Mouse (Mus musculus) CH12.LX (cell line): ENCODE measurements at regions not wholly inside any gene's neighbourhood (a gene's known extent, or its start where the extent isn't known, plus 50 kb on each side); places are given as distances from the start of the nearest gene placed in this dataset.
A peak's percentile ranks its signal among the peaks of the same experiment; 100 is the strongest.

ENCODE experiments used
- DNase-seq: peaks from one replicate; pipeline ENCODE4 v3.0.0-alpha.2; 2013; ENCODE audit errors: extremely low read depth
- H3K27ac ChIP-seq: 2 replicates; pipeline ENCODE4 v1.5.1; 2012; ENCODE audit warnings: low read depth, mild to moderate bottlenecking, control low read depth, moderate library complexity; ENCODE audit not compliant: insufficient read depth
- H3K27me3 ChIP-seq: replicated peaks from 2 replicates; pipeline ENCODE3; 2012; ENCODE audit warnings: inconsistent platforms
- H3K36me3 ChIP-seq, 2 experiments: replicated peaks in 1 of 2; 2 replicates each; pipeline versions ENCODE3 to v1.6.1; 2012; ENCODE audit warnings: inconsistent platforms in 1 of 2, low read length in 1 of 2, mild to moderate bottlenecking in 1 of 2, mixed read lengths in 1 of 2, moderate library complexity in 1 of 2; ENCODE audit not compliant: control insufficient read depth in 1 of 2, insufficient read depth in 1 of 2
- H3K4me1 ChIP-seq, 2 experiments: 2 replicates each; pipeline ENCODE4 v1.6.1; 2012; ENCODE audit warnings: inconsistent platforms in 1 of 2, moderate library complexity in 1 of 2; ENCODE audit not compliant: insufficient read depth in 2 of 2, control insufficient read depth in 1 of 2
- H3K4me2 ChIP-seq: 2 replicates; pipeline ENCODE4 v1.6.1; 2012; ENCODE audit warnings: low read depth, mild to moderate bottlenecking, control low read depth; ENCODE audit not compliant: poor library complexity, insufficient read depth, severe bottlenecking
- H3K4me3 ChIP-seq, 3 experiments: fragments of 150-350 bp in 1 of 3; sonication (generic) in 1 of 3; replicated peaks in 1 of 3; 2 replicates each; pipeline versions ENCODE3 to v1.5.1; 2011 to 2012; ENCODE audit warnings: low read depth in 2 of 3, low read length in 2 of 3, mild to moderate bottlenecking in 2 of 3, moderate library complexity in 2 of 3, control low read depth in 1 of 3, improper control_type of control experiment in 1 of 3, inconsistent platforms in 1 of 3, mixed read lengths in 1 of 3; ENCODE audit not compliant: poor library complexity in 1 of 3
- H3K79me2 ChIP-seq: replicated peaks from 2 replicates; pipeline ENCODE4 v1.6.1; 2012; ENCODE audit warnings: mild to moderate bottlenecking, moderate library complexity; ENCODE audit not compliant: control insufficient read depth, poor library complexity, insufficient read depth, severe bottlenecking; ENCODE audit errors: extremely low read depth
- H3K9ac ChIP-seq: 2 replicates; pipeline ENCODE4 v1.6.1; 2012; ENCODE audit warnings: low read depth, mild to moderate bottlenecking, control low read depth, moderate library complexity; ENCODE audit not compliant: insufficient read depth
- H3K9me3 ChIP-seq: replicated peaks from 2 replicates; pipeline ENCODE3; 2012; ENCODE audit warnings: low read length, inconsistent platforms, mixed read lengths
- BHLHE40 ChIP-seq: IDR thresholded peaks from 2 replicates; pipeline ENCODE4 v1.6.1; 2011; ENCODE audit warnings: mild to moderate bottlenecking, low read depth, low read length, improper control_type of control experiment
- CHD1 ChIP-seq: IDR thresholded peaks from 2 replicates; pipeline ENCODE4 v1.6.1; 2012; ENCODE audit warnings: low read depth, low read length, improper control_type of control experiment, inconsistent platforms
- CHD2 ChIP-seq: IDR thresholded peaks from 2 replicates; pipeline ENCODE4 v1.6.1; 2011; ENCODE audit warnings: low read length, improper control_type of control experiment
- ELF1 ChIP-seq: IDR thresholded peaks from 2 replicates; pipeline ENCODE4 v1.6.1; 2014; ENCODE audit warnings: low read depth, mild to moderate bottlenecking, inconsistent platforms, low read length, improper control_type of control experiment
- EP300 ChIP-seq: IDR thresholded peaks from 2 replicates; pipeline ENCODE4 v1.6.1; 2011; ENCODE audit warnings: low read length, improper control_type of control experiment
- ETS1 ChIP-seq: conservative IDR thresholded peaks from 2 replicates; pipeline ENCODE4 v1.6.1; 2012; ENCODE audit warnings: low read depth, mild to moderate bottlenecking, inconsistent platforms, low read length, improper control_type of control experiment, moderate library complexity
- GABPA ChIP-seq: IDR thresholded peaks from 2 replicates; pipeline ENCODE4 v1.6.1; 2012; ENCODE audit warnings: low read depth, low read length, improper control_type of control experiment, inconsistent platforms; ENCODE audit not compliant: insufficient replicate concordance
- HCFC1 ChIP-seq: IDR thresholded peaks from 2 replicates; pipeline ENCODE4 v1.6.1; 2012; ENCODE audit warnings: low read depth, mild to moderate bottlenecking, inconsistent platforms, low read length, improper control_type of control experiment
- IRF4 ChIP-seq: IDR thresholded peaks from 2 replicates; pipeline ENCODE4 v1.6.1; 2014; ENCODE audit warnings: low read depth, mild to moderate bottlenecking, inconsistent platforms, low read length, improper control_type of control experiment
- JUN ChIP-seq: IDR thresholded peaks from 2 replicates; pipeline ENCODE4 v1.6.1; 2011; ENCODE audit warnings: low read depth, mild to moderate bottlenecking, low read length, improper control_type of control experiment, moderate library complexity; ENCODE audit not compliant: insufficient read depth
- KAT2A ChIP-seq: IDR thresholded peaks from 2 replicates; pipeline ENCODE4 v1.6.1; 2012; ENCODE audit warnings: low read length, improper control_type of control experiment, inconsistent platforms; ENCODE audit not compliant: insufficient replicate concordance
- MAX ChIP-seq: IDR thresholded peaks from 2 replicates; pipeline ENCODE4 v1.6.1; 2011; ENCODE audit warnings: low read length, improper control_type of control experiment
- MEF2A ChIP-seq: IDR thresholded peaks from 2 replicates; pipeline ENCODE4 v1.6.1; 2014; ENCODE audit warnings: low read depth, mild to moderate bottlenecking, inconsistent platforms, low read length, improper control_type of control experiment, borderline replicate concordance
- MXI1 ChIP-seq: IDR thresholded peaks from 2 replicates; pipeline ENCODE4 v1.6.1; 2011; ENCODE audit warnings: mild to moderate bottlenecking, low read depth, low read length, improper control_type of control experiment
- MYC ChIP-seq: IDR thresholded peaks from 2 replicates; pipeline ENCODE4 v1.6.1; 2011; ENCODE audit warnings: low read depth, mild to moderate bottlenecking, improper control_type of control experiment, low read length
- NRF1 ChIP-seq: IDR thresholded peaks from 2 replicates; pipeline ENCODE4 v1.6.1; 2014; ENCODE audit warnings: low read depth, mild to moderate bottlenecking, inconsistent platforms, low read length, improper control_type of control experiment, moderate library complexity
- PAX5 ChIP-seq: IDR thresholded peaks from 2 replicates; pipeline ENCODE4 v1.6.1; 2012; ENCODE audit warnings: low read length, inconsistent platforms, mixed read lengths
- POLR2AphosphoS2 ChIP-seq: IDR thresholded peaks from 2 replicates; pipeline ENCODE4 v1.6.1; 2011; ENCODE audit warnings: low read depth, low read length, improper control_type of control experiment
- RAD21 ChIP-seq: IDR thresholded peaks from 2 replicates; pipeline ENCODE4 v1.6.1; 2011; ENCODE audit warnings: low read depth, mild to moderate bottlenecking, low read length, improper control_type of control experiment, moderate library complexity
- RCOR1 ChIP-seq: conservative IDR thresholded peaks from 2 replicates; pipeline ENCODE4 v1.6.1; 2012; ENCODE audit warnings: low read depth, mild to moderate bottlenecking, inconsistent platforms, low read length, improper control_type of control experiment
- SIN3A ChIP-seq: IDR thresholded peaks from 2 replicates; pipeline ENCODE4 v1.6.1; 2012; ENCODE audit warnings: low read length, improper control_type of control experiment, inconsistent platforms
- SMC3 ChIP-seq: IDR thresholded peaks from 2 replicates; pipeline ENCODE4 v1.6.1; 2011; ENCODE audit warnings: low read depth, low read length, improper control_type of control experiment
- TCF12 ChIP-seq: IDR thresholded peaks from 2 replicates; pipeline ENCODE4 v1.6.1; 2014; ENCODE audit warnings: low read depth, mild to moderate bottlenecking, inconsistent platforms, low read length, improper control_type of control experiment
- ZMIZ1 ChIP-seq: IDR thresholded peaks from 2 replicates; pipeline ENCODE4 v1.6.1; 2012; ENCODE audit warnings: low read depth, mild to moderate bottlenecking, inconsistent platforms, low read length, improper control_type of control experiment
- ZNF384 ChIP-seq: IDR thresholded peaks from 2 replicates; pipeline ENCODE4 v1.6.1; 2012; ENCODE audit warnings: low read depth, low read length, improper control_type of control experiment, inconsistent platforms
- dilution Hi-C: fragments of 300-500 bp; cut with MboI; formaldehyde crosslinking; loops from 2 replicates; pipeline ENCODE4 v1.14.3; 2020; ENCODE audit warnings: low sequenced_read_pairs; ENCODE audit not compliant: extremely low pct_unique_long_range_greater_than_20kb, extremely low pct_ligation_motif_present
- in situ Hi-C: fragments of 300-500 bp; cut with MboI; formaldehyde crosslinking; loops from 3 replicates; pipeline ENCODE4 v1.14.3; 2019; ENCODE audit warnings: low sequenced_read_pairs, low pct_ligation_motif_present, low pct_unique_long_range_greater_than_20kb, mixed read lengths

- TF ChIP-seq MXI1, result no peak
- TF ChIP-seq ZMIZ1, result no peak
- TF ChIP-seq SIN3A, result no peak
- TF ChIP-seq ZNF384, result no peak
- TF ChIP-seq BHLHE40, result 0 out of 2 replicates have a peak, but pooled peaks have one; percentile 29
- TF ChIP-seq CHD2, result no peak
- no peak for TF ChIP-seq RCOR1
- no peak for TF ChIP-seq POLR2AphosphoS2
- TF ChIP-seq IRF4, result peak; percentile 51
- TF ChIP-seq SMC3, result no peak
- no peak for TF ChIP-seq KAT2A
- peak; percentile 30; the same call in 1 of the 2 replicates for TF ChIP-seq ETS1
Observed at GRCm38 (mm10) chr17:75796380-75796779, 244.6 kb upstream of the Fam98a start (continued).

- H3K4me1 ChIP-seq, result peaks cover 5 to 9% of the 10 kb centered on the region in 2 experiments
- H3K27ac ChIP-seq, result no peak overlapping the region
- no peaks in the 10 kb centered on the region for H3K27me3 ChIP-seq
- peak overlapping the region; percentile 37; the same call in 1 of the 2 replicates for H3K4me2 ChIP-seq
- dilution Hi-C loops, result no loop called here
- no peaks in the 10 kb centered on the region for H3K36me3 ChIP-seq
- H3K79me2 ChIP-seq, result no peaks in the 10 kb centered on the region
- no peak overlapping the region for H3K9ac ChIP-seq
- no peak for TF ChIP-seq IRF4
- no peak for TF ChIP-seq MXI1
- no peak for TF ChIP-seq KAT2A
- TF ChIP-seq CHD1, result peak; percentile 93; the same call in 1 of the 2 replicates
- TF ChIP-seq TCF12, result peak; percentile 66
- no peak for TF ChIP-seq ZMIZ1
- TF ChIP-seq RAD21, result no peak
- no peak for TF ChIP-seq HCFC1
- TF ChIP-seq PAX5, result no peak
- TF ChIP-seq BHLHE40, result 0 out of 2 replicates have a peak, but pooled peaks have one; percentile 33
- no peak for TF ChIP-seq ELF1
- 0 out of 2 replicates have a peak, but pooled peaks have one; percentile 8 for TF ChIP-seq JUN
- no peak for TF ChIP-seq RCOR1
- no peak for TF ChIP-seq NRF1
- no peak for TF ChIP-seq SMC3
- TF ChIP-seq MEF2A, result peak; percentile 34; the same call in 1 of the 2 replicates
- no peak for TF ChIP-seq GABPA
- TF ChIP-seq EP300, result no peak; the same call in 1 of the 2 replicates
- no peak for TF ChIP-seq CHD2
- TF ChIP-seq MAX, result no peak
- TF ChIP-seq MYC, result no peak
- TF ChIP-seq, all 38 proteins: peak for 5
- DNase-seq, result peak; percentile 20
- Histone ChIP-seq H3K9me3 (no peaks in the 10 kb centered on the region), H3K4me3 (no peak overlapping the region)
- in situ Hi-C loops, result loop anchor here (25.0 kb wide), 1 partner anchor 183 kb away; no protein-coding TSS in a partner anchor
Observed at GRCm38 (mm10) chr17:75795772-75796171, 244.0 kb upstream of the Fam98a start.
